Mouse (Mus musculus) heart, adult 2 months (tissue): ENCODE data around the gene Ccdc148.

ENCODE experiments used
- CTCF ChIP-seq: fragments of 200-600 bp; IDR thresholded peaks from 2 replicates; pipeline ENCODE4 v1.8.1; 2022; ENCODE audit warnings: antibody characterized with exemption, mild to moderate bottlenecking, moderate library complexity
- EP300 ChIP-seq: fragments of 200-500 bp; IDR thresholded peaks from 2 replicates; pipeline ENCODE4 v1.6.1; 2011; ENCODE audit warnings: low read depth, low read length, control low read depth; ENCODE audit not compliant: insufficient read depth
- POLR2A ChIP-seq: fragments of 200-500 bp; IDR thresholded peaks from 2 replicates; pipeline ENCODE4 v1.6.1; 2011; ENCODE audit warnings: mild to moderate bottlenecking, low read depth, low read length, control low read depth; ENCODE audit not compliant: insufficient read depth

DNA sequence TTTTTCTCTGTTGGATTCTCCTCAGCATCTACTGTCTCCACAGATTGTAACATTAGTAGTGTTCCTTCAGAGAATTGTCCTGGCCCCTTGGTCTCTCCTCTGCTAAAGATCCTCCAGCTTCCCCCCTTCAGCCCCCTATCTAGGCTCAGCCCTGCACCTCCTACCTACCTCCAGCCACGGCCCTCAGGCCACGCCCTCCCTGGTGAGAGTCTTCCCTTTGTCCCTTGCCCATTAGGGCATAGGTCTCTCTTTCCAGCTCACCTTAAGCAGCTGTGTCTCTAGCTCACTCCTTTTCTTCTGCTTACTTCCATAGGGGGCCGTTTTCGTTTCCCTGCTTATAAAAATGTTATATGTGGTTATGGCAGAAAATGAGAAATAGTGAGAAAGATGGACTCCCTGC lies 23.1 kb upstream of the Ccdc148 start:
- no peak for TF ChIP-seq CTCF
- no peak for TF ChIP-seq EP300
- no peak for TF ChIP-seq POLR2A
